Mouse (Mus musculus) v-Abl transformed pro-B cells (cell line): ENCODE results near the gene Meis1.

Source experiments
- in situ Hi-C, 2 experiments: fragments of 400-800 bp; cut with MboI; formaldehyde crosslinking; loops; one replicate each; pipeline ENCODE4 v1.15.1; 2025; ENCODE audit not compliant: unreplicated experiment in 2 of 2

Gene Meis1

GRCm38 (mm10) chr11:19018489-19019203, at the start of gene Meis1:
TSS of gene Meis1 (minus strand) at chr11:19018985.
- in situ Hi-C loops = no loop called here

- in situ Hi-C loops = no loop called here
These were observed 48.5 kb upstream of the Meis1 start for GRCm38 (mm10) chr11:19067334-19067733.

DNA sequence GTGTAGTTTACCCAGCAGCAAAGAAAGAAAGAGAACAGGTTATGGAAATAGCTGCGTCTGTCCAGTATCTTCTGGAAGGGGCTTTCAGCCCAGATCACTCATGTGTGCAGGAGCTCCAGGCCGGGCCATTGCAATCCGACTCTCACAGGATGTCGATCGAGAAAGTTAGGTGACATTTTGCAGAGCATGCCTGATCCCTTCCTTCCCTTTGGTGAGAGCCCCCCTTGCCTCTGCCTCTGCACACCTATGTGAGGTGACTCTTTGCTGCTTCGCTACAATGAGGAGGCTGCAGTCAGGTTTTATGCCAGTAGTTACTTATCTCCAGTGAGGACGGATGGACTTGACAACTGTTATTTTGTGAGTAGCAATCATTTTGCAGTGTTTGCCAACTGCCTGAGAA, 30.5 kb upstream of the Meis1 start:
- in situ Hi-C loops = no loop called here

DNA sequence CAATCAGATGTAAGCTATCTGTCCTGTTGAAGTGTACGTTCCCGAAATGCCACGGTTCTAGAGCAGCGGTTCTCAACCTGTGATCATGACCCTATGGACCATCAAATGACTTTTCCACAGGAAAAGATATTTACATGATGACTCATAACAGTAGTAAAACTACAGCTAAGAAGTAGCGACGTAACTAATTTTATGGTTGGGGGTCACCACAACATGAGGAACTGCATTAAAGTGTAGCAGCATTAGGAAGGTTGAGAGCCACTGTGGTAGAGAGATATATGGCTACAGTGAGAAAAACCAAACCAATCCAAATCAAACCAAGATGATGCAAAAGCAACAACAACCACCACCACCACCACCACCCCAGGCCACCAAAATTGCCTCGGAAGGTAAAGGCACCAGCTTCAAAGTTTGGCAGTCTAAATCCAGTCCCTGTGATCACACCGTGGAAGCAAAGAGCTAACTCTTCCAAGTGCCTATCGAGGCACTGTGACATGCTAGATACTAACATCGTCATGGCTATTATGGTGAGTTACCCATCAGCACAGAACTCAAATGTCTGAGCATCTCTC, 17.9 kb upstream of the Meis1 start:
- in situ Hi-C loops = no loop called here

DNA sequence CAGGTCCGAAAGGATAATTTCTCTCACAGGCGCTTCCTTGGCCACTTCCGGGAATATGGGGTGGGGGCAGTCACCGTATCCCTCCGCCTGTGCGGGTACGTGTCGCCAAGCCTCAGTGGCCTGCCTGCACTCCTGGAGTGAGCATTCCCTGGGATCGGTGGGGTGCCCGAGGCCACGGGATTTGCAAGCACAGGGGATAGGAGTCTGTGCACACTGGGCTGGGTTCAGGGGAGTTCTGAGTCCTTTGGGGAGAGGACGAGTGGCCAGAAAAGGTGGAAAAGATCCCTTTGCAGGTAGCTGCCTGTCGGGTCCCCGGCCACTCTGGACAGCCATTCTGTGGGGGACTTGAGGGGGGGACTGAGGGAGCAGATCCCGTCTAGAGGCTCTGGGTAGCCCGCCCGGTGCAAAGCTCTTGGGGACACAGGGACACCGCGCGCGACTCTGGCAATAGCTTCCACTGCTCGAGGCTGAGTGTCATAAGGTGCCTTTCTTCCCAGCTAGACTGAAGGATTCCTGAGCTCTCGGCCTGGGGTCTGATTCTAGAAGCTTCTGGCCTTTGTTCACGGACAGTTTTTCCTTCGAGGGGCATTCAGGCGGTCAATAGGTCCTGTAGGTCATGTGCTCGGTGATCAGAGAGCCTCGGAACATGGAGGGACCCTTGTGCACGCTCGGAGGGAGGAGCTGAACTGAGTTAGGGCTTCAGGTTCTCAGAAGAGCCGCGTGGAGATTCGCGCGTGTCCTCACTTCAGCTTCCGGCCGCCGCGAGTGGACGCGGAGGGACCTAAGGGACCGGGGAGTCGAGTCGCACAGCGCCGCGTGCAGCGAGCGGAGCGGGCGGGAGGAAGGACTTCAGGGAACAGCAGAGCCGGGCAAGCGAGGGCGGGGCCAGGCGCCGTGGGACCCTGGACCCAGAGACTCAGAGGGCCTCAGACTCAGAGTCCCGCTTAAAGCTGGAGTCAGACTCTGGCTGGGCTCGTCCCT, 8.1 kb upstream of the Meis1 start:
- in situ Hi-C loops = no loop called here

- in situ Hi-C loops = no loop called here
These were observed 7.3 kb upstream of the Meis1 start for GRCm38 (mm10) chr11:19025976-19026520.

GRCm38 (mm10) chr11:19024496-19025265, 5.9 kb upstream of the Meis1 start:
- in situ Hi-C loops = no loop called here

DNA sequence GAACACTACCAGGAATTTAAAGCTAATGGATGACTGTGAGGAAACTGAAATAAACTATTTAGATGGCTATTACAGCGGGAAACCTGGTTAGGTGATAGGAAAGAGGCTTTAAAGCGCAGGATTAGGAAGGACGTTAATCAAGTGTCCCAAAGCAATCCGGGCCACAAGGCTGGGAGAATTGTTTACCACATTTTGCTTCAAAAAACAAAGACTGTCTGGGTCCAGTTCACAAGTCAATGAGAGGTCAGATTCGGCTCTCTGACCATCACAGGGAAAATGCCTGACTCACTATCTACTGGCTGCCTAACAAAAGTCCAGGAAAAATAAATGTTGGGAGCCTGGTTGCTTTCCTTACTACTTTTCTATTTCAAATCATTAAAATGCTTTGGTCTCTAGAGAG, 4.6 kb upstream of the Meis1 start:
- in situ Hi-C loops = no loop called here

DNA sequence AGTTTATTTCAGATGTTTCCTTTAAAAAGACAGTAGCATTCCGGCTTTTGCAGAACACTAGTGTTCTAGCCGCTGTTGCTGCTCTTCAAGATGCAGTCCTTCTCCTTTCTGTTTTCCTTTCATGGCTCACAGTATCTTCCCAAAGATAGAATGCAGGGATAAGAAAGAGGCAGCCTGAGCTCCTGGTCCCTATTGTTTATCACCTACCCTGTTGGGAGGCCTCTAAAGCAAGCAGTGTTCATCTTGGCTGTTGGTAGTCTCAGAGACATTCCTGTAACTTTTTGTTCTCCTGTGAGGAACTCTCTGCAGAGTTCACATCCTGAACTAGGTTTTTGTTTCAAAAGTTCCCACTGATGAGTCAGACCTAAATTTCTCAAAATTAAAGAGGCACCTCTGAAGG, 3.8 kb upstream of the Meis1 start:
- in situ Hi-C loops = no loop called here

DNA sequence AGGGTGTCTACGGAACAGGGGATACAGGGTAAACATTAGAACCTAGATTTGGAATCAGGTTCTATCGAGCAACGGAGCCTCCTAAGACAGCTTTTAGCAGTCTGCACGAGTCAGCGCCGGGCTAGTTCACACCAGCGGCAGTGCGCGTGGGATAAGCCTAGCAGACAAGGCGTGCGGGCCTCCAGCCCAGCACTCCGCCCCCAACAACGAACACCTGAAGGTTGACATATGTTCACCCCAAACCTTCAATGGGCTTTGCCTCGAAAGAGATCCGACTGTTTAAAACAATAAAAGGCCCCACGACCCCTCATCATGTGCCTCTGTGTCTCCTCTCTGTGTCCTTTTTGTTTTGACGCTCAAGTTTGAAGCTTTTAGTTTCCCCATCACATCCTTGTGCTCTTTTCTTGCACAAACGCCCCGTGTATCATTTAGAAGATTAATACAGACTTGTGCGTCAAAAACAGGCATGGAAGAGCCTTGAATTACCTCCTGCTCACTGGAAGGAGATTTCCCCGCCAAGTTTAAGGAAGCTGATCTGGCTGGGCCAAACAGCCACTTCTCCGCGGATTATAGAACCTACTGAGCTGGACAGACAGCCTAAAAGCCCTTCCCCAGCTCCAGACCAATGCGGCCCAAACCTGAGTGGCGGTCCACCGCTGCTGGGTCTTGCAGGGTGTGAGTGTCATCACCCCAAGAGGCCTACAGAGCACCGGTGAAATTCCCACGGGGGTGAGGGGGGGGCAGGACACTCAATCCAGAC, 2.3 kb upstream of the Meis1 start:
- in situ Hi-C loops = no loop called here

DNA sequence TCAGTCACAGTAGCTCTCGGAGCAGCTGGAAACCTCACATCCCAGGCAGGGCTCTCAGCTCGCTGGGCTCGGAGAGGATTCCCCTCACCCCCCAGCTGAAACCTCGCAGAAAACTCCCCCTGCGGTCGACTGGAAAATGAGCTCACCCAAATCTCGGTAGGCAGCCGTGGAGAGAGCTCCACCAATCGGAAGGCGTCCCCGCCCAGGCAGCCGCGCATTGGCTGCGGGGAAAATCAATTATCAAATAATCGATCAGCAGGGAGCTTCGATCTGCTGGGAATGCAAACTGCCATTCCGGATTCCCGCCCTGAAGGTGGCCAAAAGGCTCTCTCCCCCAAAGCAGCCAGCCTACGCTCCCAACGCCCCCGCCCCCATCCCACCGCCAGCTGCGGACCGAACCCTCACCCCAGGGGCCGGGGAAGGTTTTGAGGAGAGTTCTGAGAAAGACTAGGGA, 1.6 kb upstream of the Meis1 start:
- in situ Hi-C loops = no loop called here

- in situ Hi-C loops = no loop called here
These were observed 703 bp upstream of the Meis1 start for GRCm38 (mm10) chr11:19019204-19020171.

- in situ Hi-C loops = no loop called here
These were observed 919 bp downstream of the Meis1 start for GRCm38 (mm10) chr11:19017719-19018413.

DNA sequence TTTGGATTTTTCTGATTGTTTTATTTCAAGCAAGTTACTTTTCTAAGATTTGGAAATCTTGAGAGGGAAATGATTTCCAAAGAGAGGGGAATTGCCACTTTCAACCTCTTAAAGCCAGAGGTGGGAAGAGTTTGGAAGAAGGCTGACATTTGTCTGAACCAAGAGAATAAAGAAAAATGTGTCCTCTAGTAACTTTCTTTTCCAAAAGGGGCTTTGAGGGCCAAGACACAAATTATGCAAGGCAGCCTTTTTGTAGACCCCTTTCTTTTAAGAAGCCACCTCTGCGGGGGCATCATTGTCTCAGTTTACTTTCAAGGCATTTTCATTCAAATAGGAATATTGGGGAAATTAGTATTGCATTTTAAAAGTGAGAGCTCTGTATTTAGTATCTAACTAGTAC, 1.5 kb downstream of the Meis1 start:
- in situ Hi-C loops = no loop called here

DNA sequence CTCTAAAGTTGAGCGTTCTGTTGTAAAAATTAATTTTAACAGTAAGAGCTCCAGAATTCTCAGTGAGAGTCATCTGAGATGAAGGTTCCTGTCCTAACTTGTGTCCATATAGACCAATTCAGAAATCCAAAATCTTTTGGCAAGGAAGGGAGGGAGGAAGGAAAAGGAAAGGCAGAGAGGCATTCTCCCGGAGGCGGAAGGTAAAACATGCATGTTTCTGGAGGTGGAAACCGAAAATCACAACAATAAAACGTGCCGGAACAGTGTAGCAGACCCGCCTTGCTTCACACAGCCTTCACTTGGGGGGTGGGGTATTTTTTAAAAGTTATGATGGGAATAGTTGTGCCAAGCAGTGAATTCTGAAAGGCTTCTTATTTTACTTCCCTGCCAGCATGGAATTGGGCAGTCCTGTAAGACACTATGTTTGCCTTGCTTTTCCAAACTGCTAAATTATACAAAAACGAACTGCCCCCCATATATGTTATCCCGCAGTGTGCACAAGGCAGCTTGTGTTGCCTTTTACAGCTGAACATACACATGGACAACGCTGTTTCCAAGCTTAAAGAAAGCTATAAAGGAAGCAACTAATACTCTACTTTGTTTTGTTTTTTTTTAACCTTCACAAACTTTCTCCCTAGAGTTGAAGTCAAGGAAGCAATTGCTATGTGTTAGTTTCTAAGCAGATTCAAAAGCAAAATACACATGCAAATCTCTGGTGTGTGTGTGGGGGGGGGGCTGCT, 2.1 kb downstream of the Meis1 start:
- in situ Hi-C loops = no loop called here

DNA sequence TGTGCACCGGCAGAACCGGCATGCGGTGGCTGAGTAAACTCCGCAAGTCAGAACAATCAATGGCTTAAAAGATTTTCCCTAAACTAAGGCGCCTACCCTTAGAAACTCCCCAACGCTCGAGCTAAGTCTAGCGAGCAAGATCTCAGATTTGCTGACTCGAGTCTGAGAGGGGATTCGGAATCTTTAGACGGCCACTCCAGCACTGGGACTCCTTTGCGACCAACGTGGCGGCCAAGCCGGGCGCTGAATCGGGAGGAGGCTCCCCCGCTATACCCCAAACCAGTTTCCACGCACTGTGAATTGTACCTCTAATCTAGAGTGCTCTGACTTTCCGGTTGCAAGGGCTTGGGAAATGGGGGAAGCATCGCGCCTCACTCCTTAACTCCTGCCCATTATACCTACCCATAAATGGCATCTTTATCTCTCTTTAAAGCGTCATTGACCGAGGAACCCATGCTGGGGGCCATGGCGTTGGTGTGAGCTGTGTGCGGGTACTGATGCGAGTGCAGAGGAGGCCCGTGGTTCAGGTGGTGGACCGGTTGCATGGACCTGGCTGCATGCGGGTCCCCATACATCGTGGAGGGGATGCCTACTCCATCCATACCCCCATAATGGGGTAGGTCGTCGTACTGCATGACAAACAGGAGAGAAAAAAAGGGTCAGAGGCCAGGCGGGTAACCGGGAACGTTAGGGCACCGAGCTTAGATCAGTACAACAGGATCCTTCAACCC, 2.9 kb downstream of the Meis1 start:
- in situ Hi-C loops = no loop called here

- in situ Hi-C loops = no loop called here
These were observed 3.4 kb downstream of the Meis1 start for GRCm38 (mm10) chr11:19015381-19015730.
